Comparison of ENCODE assay signal across 25 mouse cellular contexts in genomic region chr5:119199906-119200305, GRCm38 (mm10).
DNase-seq lines count a peak whose midpoint lies in the region; TF ChIP-seq lines count a peak whose summit lies in the region.
"Had no signal": no experiment of that assay in that cellular context is flagged by ENCODE, and none has a peak within 500 bp of the region (broad histone marks: within the 10 kb centered on the region; RNA-seq: fewer than 3 reads in every experiment).

No protein-coding gene starts in this region.

- no peak for TF ChIP-seq CTCF in gastrocnemius, adult 2 months (IDR thresholded peaks at IDR 0.05)

- intact Hi-C loops in left cerebral cortex, postnatal 10 days (cut with DNase I), result no loop called here
- intact Hi-C loops in gastrocnemius, adult 2 months (cut with DNase I), result loop anchor here (10.0 kb wide), 1 partner anchor 195 kb away; no protein-coding TSS in a partner anchor

- DNase-seq in heart, adult 11 months, result peak; percentile 84
- no peak for DNase-seq in heart, embryonic 10.5 days (ENCODE audit: low spot score)
- peak; percentile 8 for DNase-seq in testis, postnatal 14 days (ENCODE audit: low spot score)
- DNase-seq in testis, postnatal 10 days (ENCODE audit: low spot score), result no peak
- no peak for DNase-seq in embryonic facial prominence, embryonic 10.5 days (ENCODE audit: low spot score)
- no peak for DNase-seq in left cerebral cortex, postnatal 10 days (ENCODE audit: extremely low spot score in 1 of 2, low spot score in 2 of 2)
- no peak for DNase-seq in gastrocnemius, adult 2 months
- DNase-seq: adrenal gland, postnatal 10 days; cerebellum, adult 9-10 months; cerebellum, postnatal 36 days; kidney, adult 18-20 months; left cerebral cortex, postnatal 4 days; liver, embryonic 13.5 days; lung, adult 2 months; lung, postnatal 10 days; right cerebral cortex, adult 18-20 months; spleen, adult 18-20 months; thymus, postnatal 14 days had no signal

- H3K27me3 ChIP-seq in heart, embryonic 10.5 days (ENCODE audit: insufficient read depth, poor library complexity, severe bottlenecking), result no peaks in the 10 kb centered on the region
- peaks cover 42% of the 10 kb centered on the region for H3K27me3 ChIP-seq in embryonic facial prominence, embryonic 10.5 days (replicated peaks; ENCODE audit: low read depth, poor library complexity, severe bottlenecking)
- H3K27me3 ChIP-seq: embryonic facial prominence, embryonic 13.5 days; liver, embryonic 13.5 days; midbrain, embryonic 15.5 days; neural tube, embryonic 15.5 days had no signal

- H3K4me1 ChIP-seq in heart, embryonic 10.5 days, result peaks cover 13% of the 10 kb centered on the region; the same call in 1 of the 2 replicates
- H3K4me1 ChIP-seq in embryonic facial prominence, embryonic 10.5 days, result peaks cover 35% of the 10 kb centered on the region
- H3K4me1 ChIP-seq: liver, embryonic 13.5 days; midbrain, embryonic 15.5 days had no signal

- no peak overlapping the region for H3K27ac ChIP-seq in heart, embryonic 10.5 days
- peak overlapping the region; percentile 54 for H3K27ac ChIP-seq in embryonic facial prominence, embryonic 10.5 days (replicated peaks)
- no peak overlapping the region for H3K27ac ChIP-seq in gastrocnemius, adult 2 months
- H3K27ac ChIP-seq: embryonic facial prominence, embryonic 13.5 days; forebrain, embryonic 10.5 days; heart, embryonic 15.5 days; kidney, postnatal 0 days; liver, embryonic 13.5 days; midbrain, embryonic 10.5 days; midbrain, embryonic 15.5 days; neural tube, embryonic 15.5 days had no signal

- 46% methylated on average over 9 of the region's 9 CpGs for WGBS in heart, embryonic 10.5 days
- WGBS in embryonic facial prominence, embryonic 10.5 days, result 41% methylated on average over 9 of the region's 9 CpGs

- H3K4me3 ChIP-seq in heart, embryonic 10.5 days, result no peak overlapping the region
- no peak overlapping the region for H3K4me3 ChIP-seq in embryonic facial prominence, embryonic 10.5 days
- H3K4me3 ChIP-seq in gastrocnemius, adult 2 months, result no peak overlapping the region
- H3K4me3 ChIP-seq: embryonic facial prominence, embryonic 13.5 days; forebrain, embryonic 10.5 days; heart, embryonic 15.5 days; liver, embryonic 13.5 days; midbrain, embryonic 10.5 days; midbrain, embryonic 15.5 days; neural tube, embryonic 15.5 days had no signal

- H3K9me3 ChIP-seq in heart, embryonic 10.5 days, result no peaks in the 10 kb centered on the region
- no peaks in the 10 kb centered on the region for H3K9me3 ChIP-seq in embryonic facial prominence, embryonic 10.5 days
- H3K9me3 ChIP-seq: embryonic facial prominence, embryonic 13.5 days; forebrain, embryonic 10.5 days; heart, embryonic 15.5 days; liver, embryonic 13.5 days; midbrain, embryonic 10.5 days; midbrain, embryonic 15.5 days; neural tube, embryonic 15.5 days had no signal

- H3K36me3 ChIP-seq in heart, embryonic 10.5 days, result no peaks in the 10 kb centered on the region
- no peaks in the 10 kb centered on the region for H3K36me3 ChIP-seq in embryonic facial prominence, embryonic 10.5 days (replicated peaks)
- H3K36me3 ChIP-seq: embryonic facial prominence, embryonic 13.5 days; forebrain, embryonic 10.5 days; heart, embryonic 15.5 days; liver, embryonic 13.5 days; midbrain, embryonic 10.5 days; midbrain, embryonic 15.5 days; neural tube, embryonic 15.5 days had no signal

Comparison
In these comparisons a context has a peak if more than half of its experiments do, and no peak if none do; other contexts are left out.
1. DNase-seq: peak in heart, adult 11 months (single experiment) and testis, postnatal 14 days (single experiment); none in heart, embryonic 10.5 days (single experiment), testis, postnatal 10 days (single experiment), embryonic facial prominence, embryonic 10.5 days (single experiment), left cerebral cortex, postnatal 10 days (0 of 2) and gastrocnemius, adult 2 months (single experiment).